Mouse (Mus musculus): ENCODE measurements at regions not wholly inside any gene's neighbourhood (a gene's known extent, or its start where the extent isn't known, plus 50 kb on each side); places are given as distances from the start of the nearest gene placed in this dataset.
A peak's percentile ranks its signal among the peaks of the same experiment; 100 is the strongest.

GRCm38 (mm10) chr19:54110080-54110479 is 66.1 kb downstream of the Adra2a start:
- Histone ChIP-seq H3K36me3 (ENCODE audit: control insufficient read depth, insufficient read depth) (no peaks in the 10 kb centered on the region), H3K79me2 (ENCODE audit: control insufficient read depth, insufficient read depth) (no peaks in the 10 kb centered on the region), H3K27me3 (ENCODE audit: control insufficient read depth, insufficient read depth, insufficient read length) (peaks cover 19% of the 10 kb centered on the region), H3K4me3 (no peak overlapping the region), H3ac (ENCODE audit: control insufficient read depth, insufficient read length) (no peak overlapping the region), H3K4me2 (ENCODE audit: low read depth) (no peak overlapping the region)
- no peak for TF ChIP-seq MYOD1 (IDR thresholded peaks at IDR 0.05; ENCODE audit: control insufficient read depth in 1 of 3, insufficient read length in 2 of 3, low read depth in 2 of 3)
- TF ChIP-seq MAX (IDR thresholded peaks at IDR 0.05; ENCODE audit: low read depth), result no peak
- TF ChIP-seq POLR2AphosphoS2 (IDR thresholded peaks at IDR 0.05; ENCODE audit: insufficient read length, low read depth), result no peak
- TF ChIP-seq POLR2A (IDR thresholded peaks at IDR 0.05; ENCODE audit: insufficient read length, low read depth), result no peak
- no peak for TF ChIP-seq USF1 (IDR thresholded peaks at IDR 0.05; ENCODE audit: low read depth)
- no peak for TF ChIP-seq MYOG (IDR thresholded peaks at IDR 0.05; ENCODE audit: control insufficient read depth in 1 of 3, insufficient read depth in 1 of 3, insufficient read length in 2 of 3, low read depth in 2 of 3)

DNA sequence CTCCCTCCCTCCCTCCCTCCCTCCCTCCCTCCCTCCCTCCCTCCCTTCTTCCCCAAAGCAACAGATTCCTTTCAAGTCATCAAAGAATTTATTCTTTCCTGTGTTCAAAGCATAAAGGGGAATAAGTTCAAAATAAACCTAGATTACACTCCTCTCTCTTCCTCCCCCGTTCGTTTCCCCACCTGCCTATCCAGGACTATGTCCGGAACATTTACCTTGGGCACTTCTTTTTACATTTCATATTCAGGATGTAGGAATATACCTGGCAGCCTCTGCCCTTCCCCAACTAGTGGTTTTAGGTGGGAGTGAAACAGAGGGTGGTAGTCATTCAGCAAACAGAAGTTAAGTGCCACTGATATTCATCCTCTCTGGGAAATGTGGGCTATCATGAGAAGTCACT is 68.7 kb downstream of the Adra2a start:
- no peak for TF ChIP-seq CEBPB (IDR thresholded peaks at IDR 0.05; ENCODE audit: insufficient read depth, poor library complexity, severe bottlenecking)
- TF ChIP-seq SRF (IDR thresholded peaks at IDR 0.05; ENCODE audit: control insufficient read depth, insufficient read length, low read depth), result no peak
- no peak for TF ChIP-seq POLR2AphosphoS2 (IDR thresholded peaks at IDR 0.05; ENCODE audit: insufficient read length, low read depth)
- no peak for TF ChIP-seq MAX (IDR thresholded peaks at IDR 0.05; ENCODE audit: low read depth)
- TF ChIP-seq TCF3 (IDR thresholded peaks at IDR 0.05; ENCODE audit: insufficient read length, low read depth), result no peak
- no peak for TF ChIP-seq MYOG (IDR thresholded peaks at IDR 0.05; ENCODE audit: control insufficient read depth in 1 of 3, insufficient read depth in 1 of 3, insufficient read length in 2 of 3, low read depth in 2 of 3)
- TF ChIP-seq E2F4 (IDR thresholded peaks at IDR 0.05; ENCODE audit: insufficient read depth), result no peak
- no peak for TF ChIP-seq POLR2A (IDR thresholded peaks at IDR 0.05; ENCODE audit: insufficient read length, low read depth)
- no peak for TF ChIP-seq TCF12 (IDR thresholded peaks at IDR 0.05; ENCODE audit: insufficient read depth, poor library complexity, severe bottlenecking)
- TF ChIP-seq MYOD1 (IDR thresholded peaks at IDR 0.05; ENCODE audit: control insufficient read depth in 1 of 3, insufficient read length in 2 of 3, low read depth in 2 of 3), result no peak
- no peak for TF ChIP-seq REST (IDR thresholded peaks at IDR 0.05; ENCODE audit: insufficient read depth, insufficient read length)
- no peak for TF ChIP-seq USF1 (IDR thresholded peaks at IDR 0.05; ENCODE audit: low read depth)
- Histone ChIP-seq H3ac (ENCODE audit: control insufficient read depth, insufficient read length) (no peak overlapping the region), H3K4me3 (no peak overlapping the region), H3K79me2 (ENCODE audit: control insufficient read depth, insufficient read depth) (no peaks in the 10 kb centered on the region), H3K36me3 (ENCODE audit: control insufficient read depth, insufficient read depth) (no peaks in the 10 kb centered on the region), H3K27me3 (ENCODE audit: control insufficient read depth, insufficient read depth, insufficient read length) (peaks cover 19% of the 10 kb centered on the region), H3K4me2 (ENCODE audit: low read depth) (no peak overlapping the region)

GRCm38 (mm10) chr19:54113421-54113820 is 69.5 kb downstream of the Adra2a start:
- H3ac ChIP-seq (ENCODE audit: control insufficient read depth, insufficient read length), result no peak overlapping the region
- peaks cover 19% of the 10 kb centered on the region for H3K27me3 ChIP-seq (ENCODE audit: control insufficient read depth, insufficient read depth, insufficient read length)
- no peak overlapping the region for H3K4me3 ChIP-seq
- no peaks in the 10 kb centered on the region for H3K36me3 ChIP-seq (ENCODE audit: control insufficient read depth, insufficient read depth)
- H3K79me2 ChIP-seq (ENCODE audit: control insufficient read depth, insufficient read depth), result no peaks in the 10 kb centered on the region
- TF ChIP-seq POLR2AphosphoS2 (IDR thresholded peaks at IDR 0.05; ENCODE audit: insufficient read length, low read depth) (no peak), REST (IDR thresholded peaks at IDR 0.05; ENCODE audit: insufficient read depth, insufficient read length) (no peak), MAX (IDR thresholded peaks at IDR 0.05; ENCODE audit: low read depth) (no peak), TCF3 (IDR thresholded peaks at IDR 0.05; ENCODE audit: insufficient read length, low read depth) (no peak), CEBPB (IDR thresholded peaks at IDR 0.05; ENCODE audit: insufficient read depth, poor library complexity, severe bottlenecking) (no peak), POLR2A (IDR thresholded peaks at IDR 0.05; ENCODE audit: insufficient read length, low read depth) (no peak), SRF (IDR thresholded peaks at IDR 0.05; ENCODE audit: control insufficient read depth, insufficient read length, low read depth) (no peak), TCF12 (IDR thresholded peaks at IDR 0.05; ENCODE audit: insufficient read depth, poor library complexity, severe bottlenecking) (no peak)
- no peak overlapping the region for H3K4me2 ChIP-seq (ENCODE audit: low read depth)

- no peaks in the 10 kb centered on the region for H3K79me2 ChIP-seq (ENCODE audit: control insufficient read depth, insufficient read depth)
- H3K4me2 ChIP-seq (ENCODE audit: low read depth), result peak overlapping the region; percentile 83
- TF ChIP-seq USF1 (IDR thresholded peaks at IDR 0.05; ENCODE audit: low read depth) (peak; percentile 82), MYOG (IDR thresholded peaks at IDR 0.05; ENCODE audit: control insufficient read depth in 1 of 3, insufficient read depth in 1 of 3, insufficient read length in 2 of 3, low read depth in 2 of 3) (no peak)
- H3ac ChIP-seq (ENCODE audit: control insufficient read depth, insufficient read length), result no peak overlapping the region
- H3K4me3 ChIP-seq, result peak overlapping the region; percentile 7
- H3K27me3 ChIP-seq (ENCODE audit: control insufficient read depth, insufficient read depth, insufficient read length), result peaks cover 19% of the 10 kb centered on the region
- H3K36me3 ChIP-seq (ENCODE audit: control insufficient read depth, insufficient read depth), result no peaks in the 10 kb centered on the region
Observed at GRCm38 (mm10) chr19:54114588-54115317, 70.8 kb downstream of the Adra2a start.

DNA sequence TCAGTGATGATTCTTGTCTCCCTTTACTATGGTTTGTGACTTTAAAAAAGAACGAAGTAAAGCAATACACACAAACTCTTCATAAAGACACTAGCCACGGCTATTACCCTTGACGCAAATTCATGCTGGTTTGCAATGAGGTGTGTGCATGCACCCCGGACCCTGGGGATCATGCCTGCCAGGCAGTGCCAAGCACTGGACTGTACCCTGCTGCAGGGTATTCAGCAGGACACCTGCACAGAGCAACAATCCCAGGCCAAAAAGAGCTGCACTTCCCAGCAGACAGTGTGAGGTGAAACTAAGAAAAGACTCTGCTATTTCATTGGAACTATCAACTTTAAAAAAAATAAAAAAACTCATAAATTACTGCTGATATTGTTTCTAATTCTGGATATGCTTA is 71.4 kb downstream of the Adra2a start:
- no peak for TF ChIP-seq REST (IDR thresholded peaks at IDR 0.05; ENCODE audit: insufficient read depth, insufficient read length)
- no peak for TF ChIP-seq CEBPB (IDR thresholded peaks at IDR 0.05; ENCODE audit: insufficient read depth, poor library complexity, severe bottlenecking)
- no peak for TF ChIP-seq MYOD1 (IDR thresholded peaks at IDR 0.05; ENCODE audit: control insufficient read depth in 1 of 3, insufficient read length in 2 of 3, low read depth in 2 of 3)
- no peak for TF ChIP-seq E2F4 (IDR thresholded peaks at IDR 0.05; ENCODE audit: insufficient read depth)
- no peak for TF ChIP-seq POLR2A (IDR thresholded peaks at IDR 0.05; ENCODE audit: insufficient read length, low read depth)
- no peak for TF ChIP-seq MAX (IDR thresholded peaks at IDR 0.05; ENCODE audit: low read depth)
- TF ChIP-seq MYOG (IDR thresholded peaks at IDR 0.05; ENCODE audit: control insufficient read depth in 1 of 3, insufficient read depth in 1 of 3, insufficient read length in 2 of 3, low read depth in 2 of 3), result no peak
- no peak for TF ChIP-seq POLR2AphosphoS2 (IDR thresholded peaks at IDR 0.05; ENCODE audit: insufficient read length, low read depth)
- TF ChIP-seq TCF3 (IDR thresholded peaks at IDR 0.05; ENCODE audit: insufficient read length, low read depth), result no peak
- no peak for TF ChIP-seq SRF (IDR thresholded peaks at IDR 0.05; ENCODE audit: control insufficient read depth, insufficient read length, low read depth)
- no peak for TF ChIP-seq USF1 (IDR thresholded peaks at IDR 0.05; ENCODE audit: low read depth)
- no peak for TF ChIP-seq TCF12 (IDR thresholded peaks at IDR 0.05; ENCODE audit: insufficient read depth, poor library complexity, severe bottlenecking)
- peaks cover 19% of the 10 kb centered on the region for H3K27me3 ChIP-seq (ENCODE audit: control insufficient read depth, insufficient read depth, insufficient read length)

More for the DNA sequence above, 71.4 kb downstream of the Adra2a start:
- Histone ChIP-seq H3ac (ENCODE audit: control insufficient read depth, insufficient read length) (no peak overlapping the region), H3K4me3 (peak overlapping the region; percentile 7), H3K79me2 (ENCODE audit: control insufficient read depth, insufficient read depth) (no peaks in the 10 kb centered on the region), H3K36me3 (ENCODE audit: control insufficient read depth, insufficient read depth) (no peaks in the 10 kb centered on the region), H3K4me2 (ENCODE audit: low read depth) (peak overlapping the region; percentile 83)

Measured in myocyte (in vitro differentiated cells).